Mouse (Mus musculus): ENCODE measurements around the gene Ifitm3.
"Not testable (repeated sequence)": the region's sequence is repeated elsewhere in the genome, so short reads cannot be mapped to it uniquely, and the experiment has no call there.

The Ifitm3 gene

DNA sequence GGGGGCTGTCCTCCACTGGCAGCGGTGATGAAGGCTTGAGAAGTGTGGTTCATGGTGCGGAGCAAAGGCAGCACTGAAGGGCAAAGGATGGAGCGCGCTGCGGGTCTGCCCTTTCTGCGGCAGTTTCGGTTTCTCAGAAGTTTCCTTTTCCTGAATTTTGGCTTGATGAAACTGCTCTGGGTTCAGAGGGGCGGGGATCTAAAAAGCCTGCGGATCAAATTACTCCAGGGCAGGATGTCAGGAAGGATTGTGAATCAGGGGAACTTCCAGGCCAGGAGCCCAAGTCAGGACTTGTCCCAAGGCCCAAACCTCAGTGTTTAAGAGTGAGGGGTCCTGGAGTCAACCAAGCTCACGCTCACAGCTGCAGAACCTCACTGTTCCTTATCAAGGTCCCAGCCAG is at the start of gene Ifitm3:
Gene Ifitm3 (minus strand): TSS at position 178 of the 400 bp plus-strand sequence.
- no peak for DNase-seq

DNA sequence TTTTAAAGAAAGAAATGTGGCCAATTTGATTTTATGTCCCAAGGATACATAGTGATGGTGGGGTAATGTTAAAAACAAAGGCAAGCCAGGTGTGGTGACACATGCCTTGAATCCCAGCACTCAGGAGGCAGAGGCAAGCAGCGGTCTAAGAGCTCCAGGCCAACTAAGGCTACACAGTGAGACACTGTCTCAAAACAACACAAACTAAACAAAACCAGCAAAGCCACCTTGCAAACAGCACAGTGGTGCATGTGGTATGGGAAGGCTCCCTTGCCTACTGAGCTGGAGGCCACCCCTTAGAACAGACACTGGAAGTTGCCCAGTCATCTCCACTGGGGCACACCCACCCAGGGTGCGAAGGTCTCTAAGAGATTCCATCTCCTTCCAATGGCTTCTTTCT is 49.4 kb upstream of the Ifitm3 start:
- peak; percentile 24 for DNase-seq

DNA sequence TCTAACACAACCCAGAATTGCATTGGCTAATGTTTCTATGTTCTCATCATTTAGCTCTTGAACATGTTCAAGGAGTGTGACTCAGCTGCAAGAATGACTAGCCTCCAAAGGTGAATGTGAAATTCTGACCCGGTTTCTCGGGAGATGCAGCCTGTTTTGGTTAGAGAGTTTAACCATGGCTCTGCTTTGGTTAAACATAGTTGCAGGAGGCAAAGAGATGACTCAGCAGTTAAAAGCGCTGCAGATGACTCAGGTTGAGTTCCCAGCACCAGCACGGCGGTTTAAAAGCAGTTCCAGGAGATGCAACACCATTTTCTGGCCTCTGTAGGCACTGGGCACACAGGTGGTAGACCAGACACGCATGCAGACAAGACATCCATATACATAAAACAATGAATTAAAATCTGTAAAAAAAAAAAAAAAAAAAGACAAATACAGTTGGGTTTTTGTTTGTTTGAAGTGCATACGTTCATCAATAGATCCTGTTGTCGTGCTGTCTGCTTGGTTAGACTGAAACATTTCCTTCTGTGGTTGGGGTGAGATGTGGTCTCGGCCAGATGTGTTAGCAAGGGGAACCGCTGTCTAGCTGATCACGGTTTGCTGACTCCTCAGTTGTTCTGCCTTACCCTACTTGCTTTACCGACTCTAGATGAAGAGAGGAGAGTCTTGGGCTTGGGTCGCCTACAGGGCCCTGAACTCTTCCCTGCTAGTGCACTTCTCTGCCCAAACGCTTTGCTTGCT is 48.2 kb upstream of the Ifitm3 start:
- no peak for DNase-seq

DNA sequence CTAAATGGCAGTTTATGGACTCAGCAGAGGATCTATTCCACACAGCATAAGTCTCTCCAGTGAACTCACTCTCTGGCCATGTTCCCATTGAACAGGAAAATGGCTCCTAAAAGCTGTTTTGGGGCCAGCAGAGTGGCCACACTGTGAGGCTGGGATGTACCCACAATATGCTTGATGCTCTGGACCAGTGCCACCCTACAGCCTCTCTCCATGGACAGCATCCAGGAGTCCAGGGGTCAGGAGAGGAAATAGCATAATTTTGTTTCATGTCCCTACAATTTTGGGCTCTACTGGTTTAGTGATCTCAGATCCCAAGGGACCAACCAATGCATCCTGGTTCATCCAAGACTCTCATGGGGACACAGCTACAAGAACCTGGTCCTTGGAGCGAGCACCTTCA is 47.0 kb upstream of the Ifitm3 start:
- DNase-seq, result no peak

DNA sequence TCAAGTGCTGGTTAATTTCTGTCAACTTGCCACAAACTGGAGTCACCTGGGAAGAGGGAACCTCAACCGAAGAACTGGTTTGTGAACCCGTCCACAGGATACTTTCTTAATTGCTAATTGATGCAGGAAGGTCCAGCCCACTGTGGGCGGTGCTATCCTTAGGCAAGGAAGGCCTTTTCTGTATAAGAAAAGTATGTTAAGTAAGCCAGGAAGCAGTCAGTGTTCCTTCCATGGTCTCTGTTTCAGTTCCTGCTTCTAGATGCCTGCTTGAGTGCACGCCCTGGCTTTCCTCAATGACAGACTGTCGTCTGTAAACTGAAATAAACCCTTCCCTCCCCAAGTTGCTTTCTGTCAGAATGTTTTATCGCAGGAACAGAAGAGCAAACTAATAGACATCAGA is 46.4 kb upstream of the Ifitm3 start:
- no peak for DNase-seq

DNA sequence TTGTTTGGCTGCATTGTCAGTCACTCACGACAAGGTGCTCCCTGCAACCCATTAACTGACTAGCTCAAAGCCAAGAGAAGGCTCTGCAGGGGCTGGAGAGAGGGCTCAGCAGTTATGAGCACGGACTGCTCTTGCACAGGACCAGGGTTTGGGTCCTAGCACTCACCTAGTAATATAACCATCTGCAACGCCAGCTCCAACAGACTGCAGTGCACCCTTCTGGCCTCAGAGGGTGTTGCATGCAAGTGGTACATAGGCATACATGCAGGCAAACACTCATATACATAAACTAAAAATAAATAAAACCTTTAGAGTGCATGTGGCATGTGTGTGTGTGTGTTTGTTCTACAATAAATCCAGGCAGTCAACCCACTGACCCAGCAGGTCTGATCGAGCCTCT is 45.2 kb upstream of the Ifitm3 start:
- DNase-seq, result no peak

DNA sequence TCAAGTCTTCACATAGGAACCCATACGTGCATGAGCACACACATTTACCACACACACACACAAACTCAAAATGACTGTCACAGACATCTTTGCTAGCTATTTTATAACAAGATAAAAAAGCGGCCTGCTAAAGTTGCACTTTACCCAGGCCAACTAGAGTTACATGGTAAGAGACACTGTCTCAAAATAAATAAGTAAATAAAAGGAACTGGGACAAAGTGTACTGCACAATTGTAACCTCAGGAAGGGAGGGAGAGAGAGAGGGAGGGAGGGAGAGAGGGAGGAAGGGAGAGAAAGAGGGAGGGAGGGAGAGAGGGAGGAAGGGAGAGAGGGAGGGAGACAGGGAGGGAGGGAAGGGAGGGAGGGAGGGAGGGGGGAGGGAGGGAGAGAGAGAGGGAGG is 41.9 kb upstream of the Ifitm3 start:
- DNase-seq, result no peak

DNA sequence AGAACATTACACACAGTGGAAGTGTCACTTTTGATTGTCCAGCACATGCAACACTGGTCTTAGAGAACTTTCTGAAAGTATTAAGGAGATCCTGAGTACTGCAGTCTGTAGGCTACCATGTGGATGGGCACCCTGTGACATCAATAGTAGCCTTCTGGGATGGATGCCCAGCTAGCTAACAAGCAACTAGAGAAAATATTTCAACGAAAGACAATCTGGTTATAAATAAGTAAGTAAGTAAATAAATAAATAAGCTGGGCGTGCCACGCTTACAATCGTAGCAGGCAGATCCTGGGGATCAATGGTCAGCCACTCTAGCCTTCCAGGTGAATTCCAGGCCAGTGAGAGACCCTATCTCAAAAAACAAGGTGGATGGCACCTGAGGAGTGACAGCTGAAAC is 41.4 kb upstream of the Ifitm3 start:
- no peak for DNase-seq

DNA sequence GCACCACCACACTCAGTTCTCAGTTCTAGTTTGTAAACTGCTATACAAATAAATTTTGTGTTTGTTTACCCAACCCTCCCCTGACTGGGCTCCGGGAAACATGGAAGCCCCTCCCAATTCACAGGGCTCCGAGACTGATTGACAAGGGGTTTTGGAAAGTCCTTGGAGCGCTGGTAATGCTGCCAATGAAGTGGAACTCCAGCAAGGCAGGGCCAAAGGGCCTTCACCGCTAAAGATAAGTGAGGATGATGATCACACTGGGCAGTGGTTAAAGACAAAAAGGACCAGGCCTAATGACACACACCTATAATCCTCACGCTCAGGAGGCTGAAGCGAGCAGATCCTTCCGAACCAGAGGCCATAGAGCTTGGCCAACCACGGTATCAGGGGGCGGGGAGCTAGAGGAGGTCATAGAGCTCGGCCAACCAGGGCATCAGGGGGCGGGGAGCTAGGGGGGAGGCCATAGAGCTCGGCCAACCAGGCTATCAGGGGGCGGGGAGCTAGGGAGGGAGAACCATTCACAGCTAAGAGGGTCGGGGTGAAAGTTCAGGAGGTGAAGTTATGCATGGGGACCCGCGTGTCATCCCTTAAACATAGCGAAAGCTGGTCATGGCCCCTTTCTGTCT is 40.6 kb upstream of the Ifitm3 start:
- no peak for DNase-seq

DNA sequence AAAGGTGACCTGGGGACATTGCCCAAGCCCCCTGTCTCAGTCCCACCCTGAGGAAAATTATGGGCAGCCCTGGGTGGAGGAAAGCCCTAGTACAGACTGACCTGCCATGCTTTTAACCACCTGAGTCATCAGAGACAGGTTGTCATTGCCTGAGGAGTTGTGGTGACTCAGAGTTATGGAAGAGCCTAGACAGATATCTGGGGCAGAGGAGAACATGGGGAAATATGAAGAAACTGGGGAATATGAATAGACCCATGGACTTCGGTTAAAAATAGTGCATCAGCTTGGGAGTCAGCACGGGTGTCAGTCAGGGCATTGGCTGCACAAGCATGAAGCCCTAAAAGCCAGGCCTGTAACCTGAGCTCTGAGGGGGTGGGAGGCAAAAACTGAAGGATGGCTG is 38.8 kb upstream of the Ifitm3 start:
- DNase-seq, result no peak

DNA sequence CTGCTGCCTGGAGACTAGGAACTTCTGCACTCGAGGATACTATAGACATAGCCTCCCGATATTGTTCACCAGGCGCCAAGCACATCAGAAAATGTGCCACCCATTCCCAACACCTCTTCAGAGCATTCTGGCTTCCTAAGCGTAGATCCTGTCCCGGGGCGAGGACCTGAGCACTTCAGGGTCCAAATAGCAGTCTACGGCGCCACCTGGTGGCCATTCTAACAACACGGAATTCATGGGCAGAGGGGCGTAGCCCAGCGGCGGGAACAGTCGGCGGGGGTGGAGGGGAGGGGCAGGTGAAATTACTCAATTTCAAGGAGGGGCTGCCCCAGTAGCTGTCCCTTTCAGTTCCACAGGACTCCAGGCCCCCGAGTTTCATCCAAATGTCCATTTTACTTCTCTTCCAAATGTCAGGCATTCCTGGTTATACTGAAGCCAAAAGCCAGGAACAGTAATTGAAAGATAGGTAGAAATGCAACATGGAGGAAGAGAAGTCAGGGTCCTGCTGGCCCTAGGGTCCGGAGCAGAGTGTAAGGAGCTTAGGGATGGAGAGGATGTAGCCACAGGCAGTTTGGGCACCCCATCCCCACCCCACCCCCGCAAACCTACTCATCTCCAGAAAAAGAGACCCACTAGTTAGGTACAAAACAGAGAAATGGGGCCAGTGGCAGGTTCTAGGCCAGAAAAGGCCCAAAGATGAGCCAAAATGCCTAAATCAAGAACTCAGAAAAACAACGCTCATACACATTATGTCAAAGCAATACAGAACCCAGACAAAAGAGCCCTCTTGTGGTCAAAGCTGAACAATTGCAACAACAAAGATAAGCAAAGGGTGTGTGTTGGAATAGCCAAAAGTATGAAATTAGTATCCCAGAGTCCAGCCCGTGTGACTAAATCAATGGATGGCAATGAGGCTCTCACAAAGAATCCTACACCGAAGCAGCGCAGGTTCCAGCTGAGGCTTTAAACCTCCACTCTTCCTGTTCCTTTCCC is 38.0 kb upstream of the Ifitm3 start:
- peak; percentile 90 for DNase-seq

DNA sequence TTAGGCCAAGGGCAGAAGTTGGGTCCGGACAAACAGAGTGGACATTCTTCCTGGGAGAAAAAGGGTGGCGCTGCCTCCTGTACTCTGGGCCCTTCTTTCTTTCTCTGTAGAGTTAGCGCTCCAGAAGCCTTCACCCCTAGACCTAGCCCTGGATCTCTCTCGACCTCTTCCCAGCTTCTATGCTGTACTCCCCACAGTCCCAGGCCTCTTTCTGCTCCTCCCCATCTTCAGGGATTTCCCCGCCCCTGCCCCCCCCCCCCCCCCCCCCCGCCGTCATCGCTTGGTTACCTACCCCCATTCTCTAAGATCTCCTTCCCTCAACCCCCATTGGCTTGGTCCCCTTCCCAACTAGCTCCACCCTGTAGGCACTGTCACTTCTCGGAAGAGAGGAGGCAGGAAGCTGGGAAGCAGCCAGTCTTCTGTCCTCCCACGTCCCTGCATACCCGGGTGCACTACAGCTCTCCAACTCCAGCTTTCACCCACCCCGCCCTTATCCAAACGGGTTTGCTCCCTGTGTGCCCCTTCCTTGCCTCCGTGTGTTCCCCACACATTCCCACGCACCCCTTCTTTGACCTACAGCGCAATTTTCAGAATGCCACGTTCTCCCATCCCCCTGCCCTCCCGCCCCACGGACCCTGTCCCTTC is 37.1 kb upstream of the Ifitm3 start:
- peak; percentile 45 for DNase-seq

DNA sequence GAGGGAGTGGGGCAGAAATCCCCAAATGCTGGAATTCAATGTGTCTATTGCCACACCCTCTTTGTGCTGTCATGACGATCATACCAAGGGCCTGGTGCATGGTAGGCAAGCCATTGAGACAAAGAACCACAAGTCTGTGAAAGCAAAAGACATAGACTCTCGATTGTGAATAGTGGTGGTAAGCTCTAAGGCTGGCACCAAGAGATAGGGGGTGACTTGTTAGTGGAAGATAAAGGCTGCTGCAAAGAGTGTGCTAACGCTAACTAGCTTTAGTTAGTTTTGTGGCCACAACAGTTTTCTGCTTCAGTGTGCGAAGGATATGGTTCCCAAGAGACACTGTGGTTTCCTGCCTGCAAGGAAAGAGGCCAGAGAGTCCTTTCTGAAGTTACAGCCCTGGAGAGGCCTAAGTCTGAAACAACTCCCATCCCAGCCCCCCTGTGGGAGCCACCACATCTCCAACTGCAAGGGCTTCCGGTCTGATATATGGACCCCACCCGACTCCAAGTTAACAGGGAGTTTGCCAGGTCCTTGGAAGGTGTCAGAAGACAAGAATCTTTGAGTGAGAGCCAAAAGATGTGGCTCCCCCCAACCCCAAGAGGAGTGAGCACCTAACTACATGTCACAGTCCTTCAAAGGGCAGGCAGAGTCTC is 36.5 kb upstream of the Ifitm3 start:
- DNase-seq, result no peak

DNA sequence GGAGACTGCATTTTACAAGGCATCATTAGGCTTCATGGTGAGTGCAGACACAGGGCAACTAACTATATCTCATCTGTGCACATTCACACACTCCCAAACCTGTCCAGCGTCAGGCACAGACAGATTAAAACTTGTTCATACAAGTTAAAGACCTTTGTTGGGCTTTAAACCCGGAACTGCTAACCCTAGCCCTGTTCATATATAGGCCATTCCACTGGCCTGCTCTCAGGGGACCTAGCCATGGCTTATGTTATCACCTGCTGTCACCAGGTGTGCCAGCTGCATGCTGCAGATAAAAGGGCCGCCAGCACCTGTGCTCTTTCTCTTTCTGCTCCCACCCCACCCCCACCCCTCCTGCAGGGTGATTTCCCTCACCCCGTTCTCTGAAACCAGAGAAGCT is 32.0 kb upstream of the Ifitm3 start:
- DNase-seq, result no peak

DNA sequence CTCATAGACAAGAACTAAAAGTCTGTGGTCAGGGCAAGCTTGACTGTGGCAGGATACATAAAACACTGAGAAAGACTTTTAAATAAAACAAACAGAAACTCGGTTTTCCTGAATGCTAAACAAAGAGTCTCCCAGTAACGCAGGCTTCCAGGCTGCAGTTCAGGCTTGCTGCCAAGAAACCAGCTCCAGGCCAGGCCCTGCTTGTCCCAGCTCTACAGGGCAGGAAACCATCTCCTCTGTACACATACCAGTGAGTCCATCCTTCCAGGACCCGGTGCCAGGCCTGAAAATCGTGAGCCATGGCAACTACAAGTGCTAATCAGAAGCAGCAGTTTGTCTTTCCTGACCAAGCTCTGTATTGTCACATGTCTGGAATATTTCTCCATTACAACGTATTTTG is 31.1 kb upstream of the Ifitm3 start:
- DNase-seq, result peak; percentile 34

DNA sequence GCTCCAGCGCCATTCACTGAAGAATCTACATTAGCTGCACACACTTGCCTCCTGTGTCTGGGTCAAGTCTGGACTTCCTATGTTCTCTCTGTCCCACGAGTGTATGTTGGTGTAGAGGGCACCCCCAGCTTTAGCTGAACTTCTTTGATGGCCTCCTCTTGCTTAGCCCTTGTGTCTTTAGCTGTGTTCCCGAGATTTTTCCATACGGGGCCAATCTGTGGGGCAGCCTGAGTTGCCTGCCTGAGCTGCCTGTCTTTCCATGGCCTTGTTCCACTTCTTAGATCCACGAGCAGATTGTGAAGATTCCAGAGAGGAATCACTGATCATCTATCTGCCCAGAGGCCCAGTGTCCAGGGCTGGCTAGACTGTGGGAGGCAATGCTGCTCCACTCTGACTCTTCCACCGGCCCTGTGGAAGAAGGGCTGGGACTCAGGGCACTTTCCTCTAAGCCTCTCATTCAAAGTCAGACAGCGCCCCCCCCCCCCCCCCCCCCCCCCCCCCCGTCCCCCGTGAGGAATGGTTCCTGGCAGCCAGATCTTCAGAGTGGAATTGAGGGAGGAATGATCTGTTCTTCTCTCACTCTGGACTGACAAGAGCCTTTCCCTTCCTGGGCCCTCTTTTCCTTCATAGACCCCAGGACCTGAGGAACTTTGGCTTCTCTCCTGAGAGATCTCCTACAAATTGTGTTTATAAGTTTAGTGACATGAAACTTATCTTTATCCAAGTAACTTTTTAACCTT is 30.5 kb upstream of the Ifitm3 start:
- no peak for DNase-seq

DNA sequence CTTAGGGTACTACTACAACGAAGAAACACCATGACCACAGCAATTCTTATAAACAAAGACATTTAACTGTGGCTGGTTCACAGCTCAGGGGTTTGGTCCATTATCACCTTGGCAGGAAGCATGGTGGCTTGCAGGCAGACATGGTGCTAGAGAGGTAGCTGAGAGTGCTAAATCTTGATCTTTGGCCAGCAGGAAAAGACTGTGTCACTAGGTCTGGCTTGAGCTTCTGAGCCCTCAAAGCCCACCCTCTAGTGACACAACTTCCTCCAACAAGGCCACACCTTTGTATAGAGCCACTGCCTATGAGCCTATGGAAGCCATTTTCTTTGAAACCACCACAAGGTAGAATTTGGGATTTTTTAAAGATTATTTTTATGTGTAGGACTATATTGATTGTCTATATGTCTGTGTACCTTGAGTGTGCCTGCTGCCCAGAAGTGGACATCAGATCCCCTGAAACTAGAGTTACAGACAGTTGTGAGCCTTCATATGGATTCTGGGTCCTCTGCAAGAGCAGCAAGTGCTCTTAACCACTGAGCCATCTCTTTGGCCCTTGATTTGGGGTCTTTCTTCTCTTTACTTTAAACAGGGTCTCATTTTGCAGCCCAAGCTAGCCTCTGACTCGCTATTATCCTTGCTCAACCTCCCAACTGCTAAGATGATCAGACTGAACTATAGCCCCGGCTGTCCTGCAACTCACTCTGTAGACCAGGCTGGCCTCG is 29.0 kb upstream of the Ifitm3 start:
- no peak for DNase-seq

DNA sequence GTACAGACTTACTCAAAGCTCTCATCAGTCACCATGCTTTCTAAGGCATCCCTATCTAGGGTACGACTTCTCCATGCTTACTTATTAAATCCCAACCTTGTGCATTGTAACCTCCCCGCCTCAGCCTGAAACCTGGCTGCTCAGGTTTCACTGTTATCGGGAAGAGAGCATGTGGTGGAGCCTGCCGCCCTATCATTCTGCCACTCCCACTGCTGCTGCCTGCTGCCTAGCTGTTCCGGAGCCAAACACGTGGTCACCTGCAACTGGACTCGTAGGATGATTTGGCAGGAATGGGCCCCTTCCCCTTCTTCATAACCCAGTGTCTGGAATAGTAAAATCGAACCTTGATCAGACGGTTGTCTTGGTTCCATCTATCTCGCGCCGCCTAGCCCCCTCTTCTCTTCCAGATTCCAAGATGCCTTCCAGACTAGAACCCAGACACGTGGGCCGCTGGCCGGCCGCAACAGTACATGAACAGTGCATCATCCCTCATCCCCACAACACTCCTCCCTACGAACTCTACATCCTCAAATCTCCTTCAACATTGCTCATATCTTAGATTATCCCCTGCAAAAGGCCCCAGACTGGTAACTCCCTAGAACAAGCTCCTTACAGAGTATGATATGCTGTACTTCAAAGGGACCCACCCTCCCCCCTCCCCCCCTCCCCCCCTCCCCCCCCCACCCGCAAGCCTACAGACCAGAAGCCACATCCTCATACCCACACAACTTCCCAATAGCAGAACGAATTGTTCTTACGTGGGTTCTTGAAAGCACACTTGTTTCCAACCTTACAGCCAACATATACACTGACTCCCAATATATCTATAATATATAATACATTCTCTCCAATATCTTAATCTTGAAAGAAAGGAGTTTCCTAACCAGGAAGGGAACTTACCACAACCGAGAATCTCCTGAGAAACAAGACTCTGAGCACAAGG is 27.8 kb upstream of the Ifitm3 start:
- DNase-seq, result no peak

DNA sequence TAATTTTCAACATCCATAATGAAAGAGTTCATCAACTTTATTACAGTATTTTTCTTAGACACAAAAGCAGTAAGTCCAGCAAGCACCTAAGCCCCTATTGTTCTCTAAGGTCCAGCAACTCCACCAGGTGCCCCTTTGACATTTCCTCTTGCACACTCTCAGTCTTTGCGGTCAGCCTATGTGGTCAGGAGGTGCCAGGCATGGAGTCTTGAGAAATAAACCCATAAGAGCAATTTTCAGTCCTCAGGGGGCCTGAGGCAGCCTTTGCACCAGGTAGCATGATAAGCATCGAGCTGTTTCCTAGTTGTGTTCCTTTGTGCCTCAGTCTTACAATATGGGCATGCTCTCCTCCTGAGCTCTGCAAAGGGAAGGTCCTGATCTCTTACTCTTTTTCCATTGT is 26.1 kb upstream of the Ifitm3 start:
- not testable (repeated sequence) for DNase-seq

Measured in cerebellum, adult 8-10 months (tissue).